Mouse (Mus musculus): ENCODE measurements around the gene Gm906. TPM values are rescaled to one million over a fixed set of nuclear protein-coding genes. Genes with fewer than 3 reads are reported as not detected.

Gene Gm906
- under 1 TPM in 1 of 2 experiments, not detected in 1; 0.20 TPM for polyA plus RNA-seq (2017; shearing (Covaris generic))

DNA sequence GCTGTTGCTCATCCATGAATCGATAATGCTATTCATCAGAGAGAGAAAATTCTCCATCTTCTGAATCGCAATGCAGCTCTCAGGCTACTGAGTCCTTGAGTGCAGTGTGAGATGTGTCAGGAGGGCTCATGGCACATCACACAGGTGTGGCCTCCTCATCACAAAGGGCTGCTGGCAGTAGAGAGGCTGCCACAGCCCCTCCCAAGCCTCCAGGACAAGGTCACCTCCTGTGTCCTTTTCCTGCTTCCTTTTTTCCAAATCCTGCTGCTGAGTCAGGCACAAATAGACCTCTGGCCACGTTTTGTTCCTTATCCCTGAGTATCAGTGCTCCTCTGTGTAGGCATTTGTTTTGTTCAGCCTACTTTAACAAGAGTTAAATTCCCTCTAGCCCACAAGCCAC is at the start of gene Gm906:
Gene Gm906, minus strand, starts transcription at position 101 of the 400 bp plus-strand sequence.

Other genes starting within 250 kb of the Gm906 start
- gene Fbxw17, start 167.6 kb upstream of the Gm906 start, polyA plus RNA-seq (2017; shearing (Covaris generic)), result 10 to 100 TPM; 18.5 to 34.8 TPM
- gene Gm47429, start 193.6 kb upstream of the Gm906 start, polyA plus RNA-seq (2017; shearing (Covaris generic)), result not detected
- not detected for gene Nutm2, start 217.0 kb upstream of the Gm906 start, polyA plus RNA-seq (2017; shearing (Covaris generic))